Mouse (Mus musculus): ENCODE results near the gene Map3k15. TPM values are rescaled to one million over a fixed set of nuclear protein-coding genes. Genes with fewer than 3 reads are reported as not detected.

Map3k15 gene
- polyA plus RNA-seq, 1 experiment from 2014 or later, result 0.52 TPM

Other genes starting within 250 kb of the Map3k15 start
- gene Pdha1, start 150.0 kb downstream of the Map3k15 start, polyA plus RNA-seq (2014; fragmentation: Nextera tagmentation; extraction: Ambion mirVana), result 120 and 126 TPM in 2 replicates

Measured in stomach, embryonic 14.5 days (tissue).